Mouse (Mus musculus): ENCODE data around the gene Mindy4b-ps. TPM values are rescaled to one million over a fixed set of nuclear protein-coding genes. Genes with fewer than 3 reads are reported as not detected.

Gene Mindy4b-ps
- polyA plus RNA-seq, 1 experiment from 2014 or later = not detected

DNA sequence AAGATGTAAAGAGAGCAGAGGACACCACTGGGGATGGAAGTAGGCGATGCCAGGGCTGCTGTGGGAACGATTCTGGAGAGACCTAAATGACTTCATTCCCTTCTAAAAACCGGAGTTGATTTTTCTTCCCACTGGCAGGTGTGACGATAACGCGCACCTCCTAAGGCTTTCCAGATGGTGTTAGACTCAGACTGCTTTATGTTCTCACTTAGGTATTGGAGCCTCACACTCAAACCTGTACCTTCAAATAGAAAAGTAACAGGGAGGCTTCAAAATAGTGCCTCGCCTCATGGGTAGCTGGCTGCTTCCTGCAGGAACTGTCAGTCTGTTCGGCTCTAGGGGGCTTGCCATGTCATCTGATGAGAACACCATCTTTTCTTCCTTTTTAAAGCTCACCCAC, 23.9 kb downstream of the Mindy4b-ps start:
- H3K4me1 ChIP-seq (ENCODE audit: insufficient read depth) = no peaks in the 10 kb centered on the region; the same call in 1 of the 2 replicates
- H3K9ac ChIP-seq (replicated peaks) = no peak overlapping the region
- no peak for DNase-seq
- H3K4me2 ChIP-seq (ENCODE audit: low read depth, low read length) = no peak overlapping the region
- H3K9me3 ChIP-seq (ENCODE audit: low read length) = no peaks in the 10 kb centered on the region
- H3K27ac ChIP-seq (ENCODE audit: low read depth) = no peak overlapping the region
- no peaks in the 10 kb centered on the region for H3K27me3 ChIP-seq (ENCODE audit: insufficient read depth, low read length)
- WGBS (ENCODE audit: insufficient replicate concordance) = 74% methylated on average over 8 of the region's 8 CpGs
- H3K4me3 ChIP-seq (ENCODE audit: low read depth, low read length) = no peak overlapping the region
- ATAC-seq = no peak
- no peak for TF ChIP-seq CTCF (IDR thresholded peaks at IDR 0.05; ENCODE audit: low read depth)
- TF ChIP-seq EP300 (IDR thresholded peaks at IDR 0.05; ENCODE audit: low read depth) = no peak
- no peaks in the 10 kb centered on the region for H3K36me3 ChIP-seq (replicated peaks; ENCODE audit: insufficient read depth, low read length)

DNA sequence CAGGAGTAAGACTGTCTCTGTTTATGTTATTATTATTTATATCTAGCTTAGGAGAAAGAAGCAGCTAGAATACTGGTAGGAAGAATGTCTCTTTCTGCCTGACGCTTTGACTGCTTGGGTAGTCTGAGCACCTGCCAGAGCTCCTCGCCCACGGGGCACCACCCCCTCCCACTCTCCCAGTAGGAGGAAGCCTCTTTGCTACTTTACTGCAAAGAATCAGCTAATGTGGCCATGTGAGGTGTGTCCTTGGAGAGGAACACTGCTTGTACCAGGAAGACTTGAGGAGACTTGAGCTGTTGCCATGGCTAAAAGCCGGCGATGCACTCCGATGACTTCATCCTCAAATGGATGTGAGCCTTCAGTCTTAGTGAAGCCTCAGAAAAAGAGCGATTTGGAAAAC, 32.6 kb downstream of the Mindy4b-ps start:
- H3K9ac ChIP-seq (replicated peaks) = no peak overlapping the region
- H3K4me1 ChIP-seq (ENCODE audit: insufficient read depth) = no peaks in the 10 kb centered on the region
- no peaks in the 10 kb centered on the region for H3K27me3 ChIP-seq (ENCODE audit: insufficient read depth, low read length)
- no peak overlapping the region for H3K4me2 ChIP-seq (ENCODE audit: low read depth, low read length)
- no peaks in the 10 kb centered on the region for H3K36me3 ChIP-seq (replicated peaks; ENCODE audit: insufficient read depth, low read length)
- WGBS (ENCODE audit: insufficient replicate concordance) = 76% methylated on average over 7 of the region's 7 CpGs
- no peak overlapping the region for H3K4me3 ChIP-seq (ENCODE audit: low read depth, low read length)
- no peaks in the 10 kb centered on the region for H3K9me3 ChIP-seq (ENCODE audit: low read length)
- no peak for TF ChIP-seq EP300 (IDR thresholded peaks at IDR 0.05; ENCODE audit: low read depth)
- TF ChIP-seq CTCF (IDR thresholded peaks at IDR 0.05; ENCODE audit: low read depth) = no peak
- ATAC-seq (no peak), DNase-seq (no peak)
- H3K27ac ChIP-seq (ENCODE audit: low read depth) = no peak overlapping the region

DNA sequence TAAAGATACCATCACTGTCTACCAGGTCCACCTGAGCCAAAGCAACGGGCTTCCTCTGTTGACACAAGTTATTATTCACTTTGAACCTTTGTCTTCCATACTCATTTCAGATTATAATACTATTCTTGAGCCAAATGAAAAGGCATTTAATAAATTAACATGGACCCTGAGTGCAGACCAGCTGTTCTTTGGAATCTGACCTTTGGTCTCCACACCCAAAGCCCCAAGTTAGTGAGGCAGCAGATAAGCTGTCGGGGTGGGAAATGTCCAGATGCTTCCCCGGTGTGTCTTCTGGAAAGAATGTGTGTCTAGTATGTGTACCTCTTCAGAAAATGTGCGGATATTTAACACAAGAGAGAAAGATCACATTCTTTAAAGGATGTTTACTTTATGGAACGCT, 33.1 kb downstream of the Mindy4b-ps start:
- Histone ChIP-seq H3K27ac (ENCODE audit: low read depth) (no peak overlapping the region), H3K9ac (replicated peaks) (no peak overlapping the region), H3K4me3 (ENCODE audit: low read depth, low read length) (no peak overlapping the region), H3K4me2 (ENCODE audit: low read depth, low read length) (no peak overlapping the region), H3K4me1 (ENCODE audit: insufficient read depth) (no peaks in the 10 kb centered on the region), H3K36me3 (replicated peaks; ENCODE audit: insufficient read depth, low read length) (no peaks in the 10 kb centered on the region), H3K9me3 (ENCODE audit: low read length) (no peaks in the 10 kb centered on the region), H3K27me3 (ENCODE audit: insufficient read depth, low read length) (no peaks in the 10 kb centered on the region)
- no peak for DNase-seq
- WGBS (ENCODE audit: insufficient replicate concordance) = 67% methylated on average over 5 of the region's 5 CpGs
- TF ChIP-seq CTCF (IDR thresholded peaks at IDR 0.05; ENCODE audit: low read depth) = no peak
- no peak for TF ChIP-seq EP300 (IDR thresholded peaks at IDR 0.05; ENCODE audit: low read depth)
- no peak for ATAC-seq

DNA sequence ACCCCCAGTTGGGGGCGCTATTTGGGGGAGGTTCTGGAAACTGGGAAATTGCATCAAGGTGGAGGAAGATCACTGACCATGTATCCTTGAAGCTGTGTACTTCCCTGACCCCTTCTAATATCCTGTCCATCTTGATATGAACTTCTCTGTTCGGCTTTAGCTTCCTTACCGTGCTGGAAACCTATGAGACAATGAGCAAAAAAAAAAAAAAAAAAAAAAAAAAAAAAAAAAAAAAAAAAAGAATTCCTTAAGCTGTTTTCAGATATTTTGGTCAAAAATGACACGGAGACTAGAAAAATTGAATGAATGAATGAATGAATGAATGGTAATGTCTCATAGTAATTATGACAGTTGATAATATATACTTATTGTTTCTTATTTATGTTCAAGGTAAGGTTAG, 35.6 kb downstream of the Mindy4b-ps start:
- no peaks in the 10 kb centered on the region for H3K27me3 ChIP-seq (ENCODE audit: insufficient read depth, low read length)
- no peak for DNase-seq

DNA sequence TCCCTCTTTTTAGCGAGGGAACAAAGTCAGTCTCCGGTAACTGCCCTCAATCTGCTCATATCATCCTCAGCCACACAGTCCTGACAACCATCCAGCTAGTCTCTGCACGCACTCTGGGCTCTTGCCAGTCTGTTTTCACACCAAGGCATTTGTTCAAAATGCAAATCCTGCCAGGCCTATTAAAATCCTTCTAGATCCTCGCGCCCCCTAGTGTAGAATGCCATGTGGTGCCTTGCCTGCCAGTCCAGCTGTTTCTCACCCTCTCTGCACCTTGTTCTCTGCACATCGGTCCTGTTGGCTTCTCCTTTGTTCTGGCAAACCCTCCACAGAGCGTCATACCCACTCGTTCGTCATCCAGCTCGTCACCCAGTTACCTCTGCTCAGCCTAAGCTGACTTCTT, 36.2 kb downstream of the Mindy4b-ps start:
- peak; percentile 33; the same call in 1 of the 2 replicates for ATAC-seq
- peak; percentile 43 for DNase-seq
- no peak overlapping the region for H3K4me2 ChIP-seq (ENCODE audit: low read depth, low read length)
- no peak overlapping the region for H3K4me3 ChIP-seq (ENCODE audit: low read depth, low read length)
- TF ChIP-seq EP300 (IDR thresholded peaks at IDR 0.05; ENCODE audit: low read depth) = no peak
- TF ChIP-seq CTCF (IDR thresholded peaks at IDR 0.05; ENCODE audit: low read depth) = peak; percentile 62
- no peak overlapping the region for H3K27ac ChIP-seq (ENCODE audit: low read depth)
- WGBS (ENCODE audit: insufficient replicate concordance) = 22% methylated on average over 10 of the region's 10 CpGs
- H3K4me1 ChIP-seq (ENCODE audit: insufficient read depth) = no peaks in the 10 kb centered on the region
- H3K36me3 ChIP-seq (replicated peaks; ENCODE audit: insufficient read depth, low read length) = no peaks in the 10 kb centered on the region
- no peaks in the 10 kb centered on the region for H3K9me3 ChIP-seq (ENCODE audit: low read length)
- H3K27me3 ChIP-seq (ENCODE audit: insufficient read depth, low read length) = no peaks in the 10 kb centered on the region
- H3K9ac ChIP-seq (replicated peaks) = no peak overlapping the region

More for the DNA sequence above, 35.6 kb downstream of the Mindy4b-ps start:
- Histone ChIP-seq H3K9ac (replicated peaks) (no peak overlapping the region), H3K27ac (ENCODE audit: low read depth) (no peak overlapping the region), H3K4me1 (ENCODE audit: insufficient read depth) (no peaks in the 10 kb centered on the region), H3K36me3 (replicated peaks; ENCODE audit: insufficient read depth, low read length) (no peaks in the 10 kb centered on the region), H3K9me3 (ENCODE audit: low read length) (no peaks in the 10 kb centered on the region), H3K4me3 (ENCODE audit: low read depth, low read length) (no peak overlapping the region), H3K4me2 (ENCODE audit: low read depth, low read length) (no peak overlapping the region)
- no peak for ATAC-seq
- TF ChIP-seq CTCF (IDR thresholded peaks at IDR 0.05; ENCODE audit: low read depth) (no peak), EP300 (IDR thresholded peaks at IDR 0.05; ENCODE audit: low read depth) (no peak)
- WGBS (ENCODE audit: insufficient replicate concordance) = 69% methylated on average over 4 of the region's 4 CpGs

DNA sequence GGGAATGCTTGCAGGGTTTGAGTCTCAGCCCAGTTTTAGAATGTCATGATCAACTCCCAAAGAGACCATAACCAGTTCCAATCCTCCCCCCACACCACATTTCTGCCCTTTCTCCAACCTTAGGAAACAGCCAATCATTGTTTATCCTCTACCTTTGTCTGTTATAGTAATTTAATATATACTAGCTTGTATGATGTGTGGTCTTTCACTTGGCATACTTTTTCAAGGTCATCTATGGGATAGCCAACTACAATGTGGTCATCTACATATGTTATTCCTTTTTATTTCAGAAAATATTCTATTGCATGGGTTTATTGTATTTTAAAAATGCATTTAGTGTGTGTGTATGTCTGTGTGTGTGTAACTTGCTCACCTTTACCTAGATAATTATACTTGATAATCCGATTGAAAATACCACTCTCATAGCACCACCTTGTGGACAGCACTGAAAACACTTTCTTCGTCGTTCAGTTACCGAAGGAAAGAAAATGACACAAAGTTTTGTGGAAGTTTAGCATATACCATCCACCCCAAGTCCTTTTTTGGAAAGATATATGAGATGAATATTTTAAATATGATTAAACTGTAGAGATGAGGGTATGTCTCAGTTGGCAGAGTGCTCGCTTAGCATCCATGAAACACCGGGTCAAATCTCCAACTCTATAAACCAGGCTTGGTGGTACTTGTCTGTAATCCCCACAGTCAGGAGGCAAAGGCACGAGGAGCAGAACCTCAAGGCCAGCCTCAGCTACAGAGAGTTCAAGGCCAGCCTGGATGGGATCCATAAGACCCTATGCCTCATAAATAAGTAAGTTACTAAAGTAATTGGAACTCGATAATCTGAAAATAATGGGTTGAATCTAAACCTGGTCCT, 37.7 kb downstream of the Mindy4b-ps start:
- ATAC-seq = no peak
- Histone ChIP-seq H3K36me3 (replicated peaks; ENCODE audit: insufficient read depth, low read length) (no peaks in the 10 kb centered on the region), H3K4me2 (ENCODE audit: low read depth, low read length) (no peak overlapping the region), H3K27ac (ENCODE audit: low read depth) (no peak overlapping the region), H3K9ac (replicated peaks) (no peak overlapping the region), H3K9me3 (ENCODE audit: low read length) (no peaks in the 10 kb centered on the region), H3K4me3 (ENCODE audit: low read depth, low read length) (no peak overlapping the region), H3K4me1 (ENCODE audit: insufficient read depth) (no peaks in the 10 kb centered on the region), H3K27me3 (ENCODE audit: insufficient read depth, low read length) (no peaks in the 10 kb centered on the region)
- TF ChIP-seq EP300 (IDR thresholded peaks at IDR 0.05; ENCODE audit: low read depth) = no peak
- peak; percentile 65 for TF ChIP-seq CTCF (IDR thresholded peaks at IDR 0.05; ENCODE audit: low read depth)
- WGBS (ENCODE audit: insufficient replicate concordance) = 27% methylated on average over 8 of the region's 8 CpGs
- no peak for DNase-seq

All from liver, postnatal 0 days (tissue).